Mouse (Mus musculus): Measurements from ENCODE around the gene Bcas3. TPM values are rescaled to one million over a fixed set of nuclear protein-coding genes. Genes with fewer than 3 reads are reported as not detected.

Bcas3 gene
- total and polyA plus RNA-seq, 3 experiments = 20.1 to 61.0 (median 41.3) TPM

DNA sequence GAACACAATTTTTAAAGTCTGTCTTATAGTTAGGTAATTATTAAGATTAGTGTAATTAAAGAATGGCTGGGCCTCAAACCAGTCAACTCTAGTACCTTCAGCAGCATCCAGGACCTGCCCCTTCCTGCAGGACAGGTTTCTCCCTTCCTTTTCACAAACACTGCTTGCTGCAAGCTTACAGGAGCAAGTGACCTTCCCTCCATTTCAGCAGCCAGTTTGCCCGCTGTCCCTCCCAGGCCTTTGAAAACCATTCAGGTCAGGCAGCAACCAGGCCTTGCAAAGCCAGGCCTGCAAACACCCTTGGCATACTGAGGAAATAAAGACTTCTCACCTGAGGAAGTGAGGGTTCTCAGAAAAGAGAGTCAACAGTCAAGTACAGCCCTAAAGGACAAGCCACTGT lies 438.2 kb downstream of the Bcas3 start:
- H3K36me3 ChIP-seq (replicated peaks) = no peaks in the 10 kb centered on the region
- ATAC-seq (ENCODE audit: extremely low read depth, insufficient number of reproducible peaks, low FRiP score, poor library complexity, severe bottlenecking) = no peak
- H3K4me1 ChIP-seq (ENCODE audit: insufficient read depth, low read depth, low read length) = no peaks in the 10 kb centered on the region
- no peak overlapping the region for H3K4me3 ChIP-seq (ENCODE audit: low read depth, low read length)
- no peak for TF ChIP-seq TAL1 (conservative IDR thresholded peaks at IDR 0.05; ENCODE audit: low read depth, low read length)
- peaks cover 18% of the 10 kb centered on the region for H3K27me3 ChIP-seq (ENCODE audit: insufficient read depth, low read length)
- no peaks in the 10 kb centered on the region for H3K9me3 ChIP-seq (replicated peaks)
- no peak for DNase-seq (ENCODE audit: low spot score)

DNA sequence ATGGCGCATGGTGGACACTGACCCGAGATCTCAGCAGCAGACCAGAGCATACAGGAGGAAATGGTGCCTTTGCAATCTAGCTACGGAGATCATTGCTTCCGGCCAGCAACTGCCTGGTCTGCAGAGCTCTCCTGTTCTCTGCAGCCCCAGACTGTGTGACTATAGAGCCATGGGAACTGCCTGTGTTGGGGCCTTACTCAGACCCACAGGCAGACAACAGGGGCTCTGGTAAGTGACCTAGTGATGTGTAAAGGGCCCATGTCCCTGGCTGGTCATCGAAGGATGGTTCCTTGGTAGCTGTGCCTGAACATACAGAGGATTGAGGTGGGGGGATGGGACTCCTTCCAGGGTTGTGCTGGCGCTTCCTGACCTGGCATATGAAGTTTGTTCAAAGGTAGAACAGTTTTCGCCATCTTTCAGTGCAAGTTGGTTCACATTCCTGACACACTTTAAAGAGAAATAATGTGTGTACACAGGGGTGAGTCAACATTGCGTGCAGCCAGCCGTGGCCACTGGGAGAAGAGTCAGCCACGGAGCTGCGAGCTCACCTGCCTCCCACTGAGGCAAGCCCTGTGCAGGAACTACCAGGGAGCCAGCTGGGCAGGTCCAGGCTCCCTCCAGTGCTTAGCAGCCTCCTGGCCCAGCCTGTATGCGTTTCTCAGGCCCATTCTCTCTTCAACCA lies 439.7 kb downstream of the Bcas3 start:
- no peak for ATAC-seq (ENCODE audit: extremely low read depth, insufficient number of reproducible peaks, low FRiP score, poor library complexity, severe bottlenecking)
- DNase-seq (ENCODE audit: low spot score) = no peak
- no peaks in the 10 kb centered on the region for H3K36me3 ChIP-seq (replicated peaks)

DNA sequence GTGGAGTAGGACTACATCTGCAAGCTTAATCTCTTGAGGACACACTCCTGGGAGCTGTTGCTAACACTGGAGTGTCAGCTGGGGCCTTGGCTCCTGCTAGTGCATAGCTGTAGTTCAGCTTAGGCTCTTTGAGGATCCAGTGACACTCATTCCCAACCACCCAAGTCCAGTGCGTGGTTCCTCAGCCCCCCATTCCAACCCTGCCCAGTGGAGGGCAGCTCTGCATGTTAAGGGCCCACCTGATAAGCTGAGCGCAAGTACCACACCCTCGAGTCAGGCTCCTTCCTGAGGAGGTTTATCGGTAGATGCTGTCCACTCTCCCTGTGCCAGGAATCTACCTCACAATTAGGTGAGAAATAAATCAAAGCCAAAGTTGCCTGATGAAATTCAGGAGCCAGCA lies 446.5 kb downstream of the Bcas3 start:
- TF ChIP-seq GATA1 (IDR thresholded peaks at IDR 0.05; ENCODE audit: borderline replicate concordance, low read length) (no peak), TAL1 (conservative IDR thresholded peaks at IDR 0.05; ENCODE audit: low read depth, low read length) (no peak), CTCF (IDR thresholded peaks at IDR 0.05; ENCODE audit: low read depth, low read length) (no peak), POLR2AphosphoS5 (IDR thresholded peaks at IDR 0.05; ENCODE audit: insufficient replicate concordance, low read depth, low read length) (no peak), GATA2 (IDR thresholded peaks at IDR 0.05; ENCODE audit: borderline replicate concordance, low read depth, low read length) (no peak)
- 0 out of 2 replicates have a peak, but pooled peaks cover 3% of the 10 kb centered on the region for H3K4me1 ChIP-seq (ENCODE audit: insufficient read depth, low read depth, low read length)
- DNase-seq (ENCODE audit: low spot score) (no peak), ATAC-seq (ENCODE audit: extremely low read depth, insufficient number of reproducible peaks, low FRiP score, poor library complexity, severe bottlenecking) (no peak)
- H3K36me3 ChIP-seq (replicated peaks) = no peaks in the 10 kb centered on the region
- peaks cover 9% of the 10 kb centered on the region for H3K27me3 ChIP-seq (ENCODE audit: insufficient read depth, low read length)
- H3K9me3 ChIP-seq (replicated peaks) = no peaks in the 10 kb centered on the region
- H3K4me3 ChIP-seq (ENCODE audit: low read depth, low read length) = no peak overlapping the region

More for the DNA sequence above, 439.7 kb downstream of the Bcas3 start:
- Histone ChIP-seq H3K27me3 (ENCODE audit: insufficient read depth, low read length) (peaks cover 18% of the 10 kb centered on the region), H3K9me3 (replicated peaks) (no peaks in the 10 kb centered on the region), H3K4me3 (ENCODE audit: low read depth, low read length) (no peak overlapping the region), H3K4me1 (ENCODE audit: insufficient read depth, low read depth, low read length) (no peaks in the 10 kb centered on the region)
- TF ChIP-seq GATA2 (IDR thresholded peaks at IDR 0.05; ENCODE audit: borderline replicate concordance, low read depth, low read length) (no peak), TAL1 (conservative IDR thresholded peaks at IDR 0.05; ENCODE audit: low read depth, low read length) (no peak), GATA1 (IDR thresholded peaks at IDR 0.05; ENCODE audit: borderline replicate concordance, low read length) (no peak), CTCF (IDR thresholded peaks at IDR 0.05; ENCODE audit: low read depth, low read length) (no peak), POLR2AphosphoS5 (IDR thresholded peaks at IDR 0.05; ENCODE audit: insufficient replicate concordance, low read depth, low read length) (no peak)

DNA sequence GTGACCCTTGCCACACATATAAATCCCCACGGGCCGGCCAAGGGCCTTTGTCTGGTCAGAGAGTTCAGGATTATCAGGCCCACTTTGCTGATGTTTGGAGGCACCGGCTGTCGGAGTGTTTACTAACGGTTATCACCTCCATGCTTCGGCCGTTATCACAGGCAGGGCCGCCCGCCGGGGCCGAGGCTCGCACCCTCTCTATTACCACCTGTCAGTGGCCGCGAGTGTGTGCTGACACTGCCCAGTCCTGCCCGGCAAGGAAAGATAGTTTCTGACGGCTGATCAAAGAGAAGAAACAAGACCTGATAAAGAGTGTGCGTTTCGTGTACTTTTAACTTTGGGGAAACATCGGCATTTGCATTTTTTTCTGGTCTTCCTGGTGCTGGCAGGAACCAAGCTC lies 446.9 kb downstream of the Bcas3 start:
- Histone ChIP-seq H3K4me1 (ENCODE audit: insufficient read depth, low read depth, low read length) (0 out of 2 replicates have a peak, but pooled peaks cover 3% of the 10 kb centered on the region), H3K4me3 (ENCODE audit: low read depth, low read length) (no peak overlapping the region), H3K27me3 (ENCODE audit: insufficient read depth, low read length) (peaks cover 9% of the 10 kb centered on the region), H3K9me3 (replicated peaks) (no peaks in the 10 kb centered on the region), H3K36me3 (replicated peaks) (no peaks in the 10 kb centered on the region)
- DNase-seq (ENCODE audit: low spot score) (no peak), ATAC-seq (ENCODE audit: extremely low read depth, insufficient number of reproducible peaks, low FRiP score, poor library complexity, severe bottlenecking) (no peak)
- TF ChIP-seq GATA1 (IDR thresholded peaks at IDR 0.05; ENCODE audit: borderline replicate concordance, low read length) = no peak
- TF ChIP-seq GATA2 (IDR thresholded peaks at IDR 0.05; ENCODE audit: borderline replicate concordance, low read depth, low read length) = no peak
- TF ChIP-seq TAL1 (conservative IDR thresholded peaks at IDR 0.05; ENCODE audit: low read depth, low read length) = no peak
- TF ChIP-seq CTCF (IDR thresholded peaks at IDR 0.05; ENCODE audit: low read depth, low read length) = no peak
- no peak for TF ChIP-seq POLR2AphosphoS5 (IDR thresholded peaks at IDR 0.05; ENCODE audit: insufficient replicate concordance, low read depth, low read length)

DNA sequence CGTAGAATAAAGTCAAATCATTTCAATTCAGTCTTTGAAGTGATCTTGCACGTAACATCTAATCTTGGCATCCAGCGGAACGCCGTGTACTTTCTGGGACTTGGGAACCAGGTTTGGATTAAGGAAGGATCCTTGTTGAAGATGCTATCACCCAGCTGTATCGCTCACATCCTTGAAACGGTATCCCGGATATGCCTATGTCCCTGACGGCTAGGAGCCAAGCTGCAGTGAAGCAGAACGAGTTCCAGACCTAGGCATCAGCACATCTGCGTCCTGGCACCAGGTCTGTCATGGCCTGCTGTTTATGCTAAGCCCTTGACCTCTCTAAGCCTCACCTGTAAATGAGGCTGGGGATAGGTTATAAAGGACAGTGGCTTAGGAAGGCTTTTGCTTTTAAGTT lies 447.4 kb downstream of the Bcas3 start:
- Histone ChIP-seq H3K4me1 (ENCODE audit: insufficient read depth, low read depth, low read length) (0 out of 2 replicates have a peak, but pooled peaks cover 3% of the 10 kb centered on the region), H3K27me3 (ENCODE audit: insufficient read depth, low read length) (peaks cover 9% of the 10 kb centered on the region), H3K36me3 (replicated peaks) (no peaks in the 10 kb centered on the region), H3K9me3 (replicated peaks) (no peaks in the 10 kb centered on the region), H3K4me3 (ENCODE audit: low read depth, low read length) (no peak overlapping the region)
- DNase-seq (ENCODE audit: low spot score) (no peak), ATAC-seq (ENCODE audit: extremely low read depth, insufficient number of reproducible peaks, low FRiP score, poor library complexity, severe bottlenecking) (no peak)
- no peak for TF ChIP-seq GATA2 (IDR thresholded peaks at IDR 0.05; ENCODE audit: borderline replicate concordance, low read depth, low read length)
- no peak for TF ChIP-seq GATA1 (IDR thresholded peaks at IDR 0.05; ENCODE audit: borderline replicate concordance, low read length)
- TF ChIP-seq POLR2AphosphoS5 (IDR thresholded peaks at IDR 0.05; ENCODE audit: insufficient replicate concordance, low read depth, low read length) = no peak
- TF ChIP-seq CTCF (IDR thresholded peaks at IDR 0.05; ENCODE audit: low read depth, low read length) = no peak
- TF ChIP-seq TAL1 (conservative IDR thresholded peaks at IDR 0.05; ENCODE audit: low read depth, low read length) = no peak

DNA sequence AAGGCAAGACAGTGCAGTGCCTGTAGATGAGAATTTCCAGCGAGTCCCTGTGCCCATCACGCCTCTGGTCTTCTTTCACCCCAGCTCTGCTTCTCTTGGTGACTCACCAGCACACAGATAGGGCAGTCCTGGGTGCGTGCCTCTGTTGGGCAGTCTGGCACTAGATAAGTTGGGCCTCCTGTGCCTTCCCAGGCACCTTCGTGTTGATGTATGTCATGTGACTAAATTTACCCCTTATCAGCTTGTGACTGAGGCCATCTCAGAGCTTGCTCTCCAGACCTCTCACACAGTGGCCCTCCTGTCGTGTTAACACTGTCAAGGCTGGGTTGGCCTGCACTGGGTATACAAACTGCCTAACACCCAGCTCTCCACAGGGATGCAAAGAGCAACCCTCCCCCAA lies 451.1 kb downstream of the Bcas3 start:
- TF ChIP-seq POLR2AphosphoS5 (IDR thresholded peaks at IDR 0.05; ENCODE audit: insufficient replicate concordance, low read depth, low read length) (no peak), TAL1 (conservative IDR thresholded peaks at IDR 0.05; ENCODE audit: low read depth, low read length) (no peak), CTCF (IDR thresholded peaks at IDR 0.05; ENCODE audit: low read depth, low read length) (no peak), GATA2 (IDR thresholded peaks at IDR 0.05; ENCODE audit: borderline replicate concordance, low read depth, low read length) (no peak)
- H3K36me3 ChIP-seq (replicated peaks) = no peaks in the 10 kb centered on the region
- peak; percentile 40 for ATAC-seq (ENCODE audit: extremely low read depth, insufficient number of reproducible peaks, low FRiP score, poor library complexity, severe bottlenecking)
- DNase-seq (ENCODE audit: low spot score) = no peak
- H3K27me3 ChIP-seq (ENCODE audit: insufficient read depth, low read length) = peaks cover 9% of the 10 kb centered on the region; the same call in 1 of the 2 replicates
- H3K4me3 ChIP-seq (ENCODE audit: low read depth, low read length) = no peak overlapping the region
- no peaks in the 10 kb centered on the region for H3K9me3 ChIP-seq (replicated peaks)
- 0 out of 2 replicates have a peak, but pooled peaks cover 3% of the 10 kb centered on the region for H3K4me1 ChIP-seq (ENCODE audit: insufficient read depth, low read depth, low read length)

All from G1E (cell line).